Mouse (Mus musculus): ENCODE results near the gene Fmnl1.
A peak's percentile ranks its signal among the peaks of the same experiment; 100 is the strongest.

Gene Fmnl1

GRCm38 (mm10) chr11:103223951-103224456 lies 53.1 kb downstream of the Fmnl1 start:
- no peak for DNase-seq

DNA sequence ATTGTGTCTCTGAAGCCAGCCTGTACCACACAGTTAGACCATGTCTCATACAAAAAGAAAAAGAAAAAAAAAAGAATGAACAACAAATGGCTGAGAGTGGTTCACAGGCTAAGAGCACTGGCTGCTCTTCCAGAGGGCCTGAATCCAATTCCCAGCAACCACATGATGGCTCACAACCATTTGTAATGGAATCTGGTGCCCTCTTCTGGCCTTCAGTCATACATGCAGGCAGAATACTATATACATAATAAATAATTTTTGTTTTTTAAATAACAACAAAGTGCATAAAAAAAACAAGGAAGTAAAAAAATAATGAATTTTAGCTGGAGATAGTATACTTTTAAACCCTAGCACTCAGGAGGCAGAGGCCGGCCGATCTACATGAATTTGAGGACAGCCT lies 58.7 kb downstream of the Fmnl1 start:
- DNase-seq = no peak

- no peak for DNase-seq
Measured at GRCm38 (mm10) chr11:103230626-103231025, 59.7 kb downstream of the Fmnl1 start.

- DNase-seq = no peak
Measured at GRCm38 (mm10) chr11:103231367-103231766, 60.5 kb downstream of the Fmnl1 start.

DNA sequence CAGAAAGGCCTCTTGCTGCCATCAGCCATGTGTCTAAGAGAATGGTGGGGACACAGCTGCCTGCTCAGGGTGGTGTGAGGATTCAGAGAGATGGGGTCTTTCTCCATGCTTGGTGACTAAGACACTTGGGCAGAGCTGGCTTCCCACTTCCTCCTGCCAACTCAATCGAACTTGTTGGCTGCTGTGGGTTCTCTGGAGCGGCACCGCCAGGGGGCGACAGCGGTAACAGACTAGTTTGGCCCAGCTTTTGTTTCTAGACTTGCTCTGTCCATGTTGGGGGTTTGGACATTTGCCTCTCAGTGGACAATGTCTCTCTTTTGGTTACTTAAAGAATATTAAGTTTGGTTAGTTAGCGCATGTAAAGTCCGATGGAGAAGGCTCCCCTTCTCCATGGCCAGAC lies 62.1 kb downstream of the Fmnl1 start:
- peak; percentile 89 for DNase-seq

DNA sequence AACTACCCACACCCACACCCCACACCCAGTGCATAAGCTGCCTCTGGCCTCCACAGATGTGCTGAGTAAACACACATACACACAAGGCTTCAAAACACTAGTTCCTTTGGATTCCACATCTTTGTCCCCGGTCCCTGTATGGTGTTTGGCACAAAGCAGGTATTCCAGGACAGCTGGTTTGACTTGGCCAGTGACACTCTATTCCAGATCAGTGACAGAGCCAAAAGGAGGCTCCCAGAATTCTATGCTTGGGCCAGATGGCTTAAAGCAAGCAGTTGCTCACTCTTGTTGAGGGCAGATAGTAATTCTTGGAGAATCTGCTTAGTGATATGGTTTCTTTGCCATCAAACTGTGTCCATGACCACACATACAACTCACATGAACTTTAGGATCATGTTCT lies 63.5 kb downstream of the Fmnl1 start:
- no peak for DNase-seq

GRCm38 (mm10) chr11:103235702-103236101 lies 64.8 kb downstream of the Fmnl1 start:
- DNase-seq = no peak

- no peak for DNase-seq
Measured at GRCm38 (mm10) chr11:103236431-103236830, 65.5 kb downstream of the Fmnl1 start.

- no peak for DNase-seq
Measured at GRCm38 (mm10) chr11:103236903-103237302, 66.0 kb downstream of the Fmnl1 start.

DNA sequence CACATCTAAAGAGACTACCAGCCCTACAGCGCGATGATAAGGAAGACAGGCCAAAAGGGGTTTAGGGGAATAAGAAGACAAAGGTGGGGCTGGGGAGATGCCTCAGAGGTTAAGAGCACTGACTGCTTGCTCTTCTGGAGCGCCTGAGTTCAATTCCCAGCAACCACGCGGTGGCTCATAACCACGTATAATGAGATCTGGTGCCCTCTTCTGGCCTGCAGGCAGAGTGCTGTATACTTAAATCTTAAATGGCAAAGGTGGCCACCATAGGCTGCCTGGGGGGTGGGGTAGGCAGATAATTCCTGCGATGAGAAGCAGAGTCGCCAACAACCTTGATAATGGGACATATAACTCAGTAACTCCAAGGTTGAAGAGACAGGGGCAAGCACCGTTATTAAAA lies 66.8 kb downstream of the Fmnl1 start:
- DNase-seq = no peak

- DNase-seq = no peak
Measured at GRCm38 (mm10) chr11:103240740-103241139, 69.8 kb downstream of the Fmnl1 start.

DNA sequence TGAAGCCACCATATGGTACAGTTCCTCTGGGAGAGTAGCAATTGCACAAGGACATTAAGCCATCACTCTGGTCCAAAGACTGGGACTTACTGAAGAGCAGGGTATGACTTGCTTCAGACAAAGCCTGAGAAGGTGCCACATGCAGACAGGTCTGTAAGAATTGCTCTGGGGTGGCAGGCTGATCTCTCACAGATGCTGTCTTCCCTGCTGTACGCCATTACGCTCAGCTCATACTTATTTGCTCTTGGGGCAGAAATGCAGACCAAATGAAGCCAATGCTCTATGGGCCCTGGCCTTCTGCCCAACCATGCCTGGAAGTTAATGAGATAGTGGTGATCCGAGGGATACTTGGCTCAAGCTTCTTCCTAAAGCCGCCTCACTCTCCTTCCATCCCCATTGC lies 73.9 kb downstream of the Fmnl1 start:
- DNase-seq = no peak

- DNase-seq = no peak
Measured at GRCm38 (mm10) chr11:103246081-103246730, 75.3 kb downstream of the Fmnl1 start.

DNA sequence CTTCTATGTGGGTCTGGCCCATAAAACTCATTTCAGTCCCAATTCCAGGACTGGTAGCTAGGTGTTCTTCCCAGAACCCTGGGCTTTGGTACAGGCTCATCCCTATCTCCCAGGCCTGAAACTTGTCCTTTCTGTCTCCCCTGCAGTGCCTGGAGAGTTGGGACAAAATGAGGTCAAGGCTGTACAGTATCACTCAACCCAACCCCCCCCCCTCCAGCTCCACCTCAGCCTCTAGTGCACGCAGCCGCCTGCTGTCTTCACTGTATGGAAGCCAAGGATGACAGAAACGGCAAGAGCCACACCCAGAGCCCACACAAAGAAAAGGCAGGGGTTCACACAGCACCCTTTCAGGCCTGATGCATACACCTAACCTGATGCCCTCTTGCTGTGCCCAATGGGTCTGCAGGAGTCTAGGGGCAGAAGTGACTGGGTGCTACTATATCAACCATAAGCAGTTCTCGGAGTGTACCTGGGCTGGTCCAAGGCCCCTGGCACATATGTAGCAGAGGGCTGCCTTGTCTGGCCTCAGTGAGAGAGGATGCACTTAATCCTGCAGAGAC lies 75.9 kb downstream of the Fmnl1 start:
- no peak for DNase-seq

GRCm38 (mm10) chr11:103247504-103248177 lies 76.7 kb downstream of the Fmnl1 start:
- no peak for DNase-seq

All from thymus, postnatal 14 days (tissue).